Mouse (Mus musculus) MEL (cell line): ENCODE data around the gene Kif5c. TPM values are rescaled to one million over a fixed set of nuclear protein-coding genes. Genes with fewer than 3 reads are reported as not detected.

Experiments
- DNase-seq: peaks from one replicate; pipeline ENCODE4 v3.0.0; 2011; ENCODE audit warnings: low read depth, low spot score
- H3K27ac ChIP-seq: 2 replicates; pipeline ENCODE4 v1.5.1; 2012; ENCODE audit warnings: low read depth, mild to moderate bottlenecking, control low read depth, low read length, moderate library complexity; ENCODE audit not compliant: control insufficient read depth
- H3K27me3 ChIP-seq, 2 experiments: fragments of 150-350 bp in 1 of 2; sonication (generic) in 1 of 2; 2 replicates each; pipeline ENCODE4 v1.6.1; 2012; ENCODE audit warnings: low read length in 2 of 2, mild to moderate bottlenecking in 2 of 2, improper control_type of control experiment in 1 of 2, moderate library complexity in 1 of 2; ENCODE audit not compliant: insufficient read depth in 2 of 2, control insufficient read depth in 1 of 2
- H3K36me3 ChIP-seq, 2 experiments: 2 replicates each; pipeline ENCODE4 v1.6.1; 2012 to 2014; ENCODE audit warnings: low read length in 2 of 2, improper control_type of control experiment in 1 of 2, inconsistent platforms in 1 of 2, mild to moderate bottlenecking in 1 of 2; ENCODE audit not compliant: insufficient read depth in 2 of 2, control insufficient read depth in 1 of 2
- H3K4me1 ChIP-seq, 2 experiments: fragments of 150-350 bp in 1 of 2; sonication (generic) in 1 of 2; 2 replicates each; pipeline ENCODE4 v1.6.1; 2012; ENCODE audit warnings: low read length in 2 of 2, improper control_type of control experiment in 1 of 2, mild to moderate bottlenecking in 1 of 2; ENCODE audit not compliant: insufficient read depth in 2 of 2, control insufficient read depth in 1 of 2
- H3K4me3 ChIP-seq, 2 experiments: fragments of 150-350 bp in 1 of 2; sonication (generic) in 1 of 2; 2 replicates each; pipeline ENCODE4 v1.5.1; 2012; ENCODE audit warnings: low read depth in 2 of 2, low read length in 2 of 2, mild to moderate bottlenecking in 2 of 2, moderate library complexity in 2 of 2, control low read depth in 1 of 2, improper control_type of control experiment in 1 of 2; ENCODE audit not compliant: control insufficient read depth in 1 of 2, insufficient read depth in 1 of 2
- H3K79me2 ChIP-seq: 2 replicates; pipeline ENCODE4 v1.6.1; 2012; ENCODE audit warnings: mild to moderate bottlenecking, low read length, moderate library complexity; ENCODE audit not compliant: control insufficient read depth, poor library complexity, insufficient read depth
- H3K9ac ChIP-seq: 2 replicates; pipeline ENCODE4 v1.6.1; 2012; ENCODE audit warnings: low read depth, mild to moderate bottlenecking, control low read depth, low read length, moderate library complexity; ENCODE audit not compliant: control insufficient read depth, poor library complexity, severe bottlenecking
- H3K9me3 ChIP-seq: fragments of 150-350 bp; sonication (generic); replicated peaks from 2 replicates; pipeline ENCODE4 v1.6.1; 2012; ENCODE audit warnings: mild to moderate bottlenecking, low read length, improper control_type of control experiment, moderate library complexity; ENCODE audit not compliant: insufficient read depth
- BHLHE40 ChIP-seq: IDR thresholded peaks from 2 replicates; pipeline ENCODE4 v1.6.1; 2012; ENCODE audit warnings: low read depth, mild to moderate bottlenecking, inconsistent platforms, low read length, improper control_type of control experiment, borderline replicate concordance
- CHD2 ChIP-seq: IDR thresholded peaks from 2 replicates; pipeline ENCODE4 v1.6.1; 2011; ENCODE audit warnings: low read length, improper control_type of control experiment
- E2F4 ChIP-seq: IDR thresholded peaks from 2 replicates; pipeline ENCODE4 v1.6.1; 2011; ENCODE audit warnings: low read depth, low read length, improper control_type of control experiment, borderline replicate concordance
- ELF1 ChIP-seq: IDR thresholded peaks from 2 replicates; pipeline ENCODE4 v1.6.1; 2014; ENCODE audit warnings: low read depth, mild to moderate bottlenecking, inconsistent platforms, low read length, improper control_type of control experiment, moderate library complexity
- EP300 ChIP-seq, 2 experiments: IDR thresholded peaks; 2 replicates each; pipeline ENCODE4 v1.6.1; 2011; ENCODE audit warnings: improper control_type of control experiment in 2 of 2, low read length in 2 of 2, low read depth in 1 of 2, mild to moderate bottlenecking in 1 of 2
- JUND ChIP-seq: IDR thresholded peaks from 2 replicates; pipeline ENCODE4 v1.6.1; 2011; ENCODE audit warnings: low read depth, mild to moderate bottlenecking, improper control_type of control experiment, low read length
- MAZ ChIP-seq: IDR thresholded peaks from 2 replicates; pipeline ENCODE4 v1.6.1; 2012; ENCODE audit warnings: low read depth, mild to moderate bottlenecking, inconsistent platforms, low read length, improper control_type of control experiment
- MEF2A ChIP-seq: IDR thresholded peaks from 2 replicates; pipeline ENCODE4 v1.6.1; 2014; ENCODE audit warnings: low read depth, mild to moderate bottlenecking, inconsistent platforms, low read length, improper control_type of control experiment; ENCODE audit not compliant: poor library complexity, insufficient replicate concordance, severe bottlenecking; ENCODE audit errors: extremely low read depth
- MYB ChIP-seq: IDR thresholded peaks from 2 replicates; pipeline ENCODE4 v1.6.1; 2011; ENCODE audit warnings: mild to moderate bottlenecking, low read depth, low read length, improper control_type of control experiment
- POLR2A ChIP-seq, 2 experiments: IDR thresholded peaks; 2 replicates each; pipeline ENCODE4 v1.6.1; 2011 to 2012; ENCODE audit warnings: low read length in 2 of 2, mild to moderate bottlenecking in 2 of 2, control low read depth in 1 of 2, improper control_type of control experiment in 1 of 2, low read depth in 1 of 2, moderate library complexity in 1 of 2; ENCODE audit not compliant: control insufficient read depth in 1 of 2, insufficient read depth in 1 of 2, poor library complexity in 1 of 2
- POLR2AphosphoS2 ChIP-seq: IDR thresholded peaks from 2 replicates; pipeline ENCODE4 v1.6.1; 2011; ENCODE audit warnings: low read length, improper control_type of control experiment
- RAD21 ChIP-seq: IDR thresholded peaks from 2 replicates; pipeline ENCODE4 v1.6.1; 2011; ENCODE audit warnings: mild to moderate bottlenecking, low read depth, low read length, improper control_type of control experiment
- ZC3H11A ChIP-seq: IDR thresholded peaks from 2 replicates; pipeline ENCODE4 v1.6.1; 2012; ENCODE audit warnings: low read depth, mild to moderate bottlenecking, inconsistent platforms, low read length, improper control_type of control experiment
- ZNF384 ChIP-seq: IDR thresholded peaks from 2 replicates; pipeline ENCODE4 v1.6.1; 2012; ENCODE audit warnings: low read depth, mild to moderate bottlenecking, inconsistent platforms, low read length, improper control_type of control experiment
- polyA plus RNA-seq, 2 experiments: library from polyadenylated mRNA; stranded (reverse) in 1 of 2; unstranded in 1 of 2; fragments of >175 nt in 1 of 2; fragments of >200 nt in 1 of 2; gene quantifications; 2 replicates each; pipeline versions ENCODE4 v1.2.1 to v1.2.4; 2012; ENCODE audit warnings: low replicate concordance in 2 of 2, low read depth in 1 of 2; ENCODE audit not compliant: insufficient read length in 2 of 2, insufficient read depth in 1 of 2, missing spikeins in 1 of 2
- total RNA-seq: library from RNA; depleted of rRNA; stranded (reverse); fragments of 300-350 nt; gene quantifications from 2 replicates; pipeline ENCODE4 v1.2.3, GENCODE M21; 2012

Kif5c gene
- total and polyA plus RNA-seq, 3 experiments, result 0.26 to 0.39 TPM; not detected in 1

GRCm38 (mm10) chr2:49616765-49617164 lies 2.3 kb upstream of the Kif5c start:
- Histone ChIP-seq H3K79me2 (no peaks in the 10 kb centered on the region), H3K4me1 (no peaks in the 10 kb centered on the region), H3K36me3 (no peaks in the 10 kb centered on the region), H3K27me3 (no peaks in the 10 kb centered on the region), H3K27ac (no peak overlapping the region), H3K4me3 (no peak overlapping the region), H3K9me3 (no peaks in the 10 kb centered on the region), H3K9ac (no peak overlapping the region)
- TF ChIP-seq MYB (no peak), MEF2A (no peak), JUND (no peak), CHD2 (no peak), RAD21 (no peak), POLR2AphosphoS2 (no peak), MAZ (no peak), POLR2A (IDR thresholded peaks at IDR 0.05; ENCODE audit: control insufficient read depth in 1 of 2, insufficient read depth in 1 of 2, low read depth in 1 of 2, low read length in 2 of 2, poor library complexity in 1 of 2) (no peak)
- no peak for DNase-seq

- no peaks in the 10 kb centered on the region for H3K36me3 ChIP-seq
- TF ChIP-seq E2F4 (no peak), EP300 (IDR thresholded peaks at IDR 0.05; ENCODE audit: low read depth in 1 of 2, low read length in 2 of 2) (no peak), MAZ (no peak)
- TF ChIP-seq, all 39 proteins: peak for 0
- Histone ChIP-seq H3K9me3 (no peaks in the 10 kb centered on the region), H3K27me3 (no peaks in the 10 kb centered on the region), H3K4me3 (no peak overlapping the region), H3K9ac (no peak overlapping the region), H3K79me2 (no peaks in the 10 kb centered on the region), H3K4me1 (no peaks in the 10 kb centered on the region), H3K27ac (no peak overlapping the region)
- no peak for DNase-seq
Observed at GRCm38 (mm10) chr2:49619719-49620522, 823 bp downstream of the Kif5c start.

- H3K4me3 ChIP-seq, result no peak overlapping the region
- no peak for DNase-seq
- no peak overlapping the region for H3K27ac ChIP-seq
- TF ChIP-seq BHLHE40 (no peak), ZNF384 (no peak), ZC3H11A (no peak), ELF1 (no peak)
- TF ChIP-seq, all 39 proteins: peak for 0
- Histone ChIP-seq H3K4me1 (no peaks in the 10 kb centered on the region), H3K36me3 (no peaks in the 10 kb centered on the region), H3K9ac (no peak overlapping the region), H3K9me3 (no peaks in the 10 kb centered on the region), H3K79me2 (no peaks in the 10 kb centered on the region), H3K27me3 (no peaks in the 10 kb centered on the region)
Observed at GRCm38 (mm10) chr2:49620626-49621117, 1.6 kb downstream of the Kif5c start.
